Mouse (Mus musculus): ENCODE data around the gene Sfi1.
"Not testable (repeated sequence)": the region's sequence is repeated elsewhere in the genome, so short reads cannot be mapped to it uniquely, and the experiment has no call there.

- not testable (repeated sequence) for TF ChIP-seq GATA1, TAL1 (IDR thresholded peaks at IDR 0.05; ENCODE audit: low read length)
Observed at GRCm38 (mm10) chr11:3150003-3150676, 43.1 kb downstream of the Sfi1 start.
